Mouse (Mus musculus) ovary, adult 18-20 months (tissue): ENCODE data around the gene Rbbp4.

Source experiments
- DNase-seq: peaks from one replicate; pipeline ENCODE4 v3.0.0; 2022; ENCODE audit warnings: low spot score, mixed read lengths

Gene Rbbp4

DNA sequence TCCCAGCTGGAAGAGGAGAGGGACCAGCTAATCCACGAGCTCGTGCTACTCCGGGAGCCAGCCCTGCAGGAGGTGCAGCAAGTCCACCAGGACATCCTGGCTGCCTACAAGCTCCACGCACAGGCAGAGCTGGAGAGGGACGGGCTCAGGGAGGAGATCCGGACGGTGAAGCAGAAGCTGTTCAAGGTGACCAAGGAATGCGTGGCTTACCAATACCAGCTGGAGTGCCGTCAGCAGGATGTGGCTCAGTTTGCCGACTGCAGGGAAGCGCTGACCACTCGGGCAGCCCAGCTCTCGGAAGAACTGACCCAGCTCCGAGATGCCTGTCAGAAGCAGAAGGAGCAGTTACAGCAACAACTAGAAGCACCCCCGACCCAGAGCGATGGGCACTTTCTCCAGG is 41.5 kb downstream of the Rbbp4 start:
- DNase-seq, result no peak

DNA sequence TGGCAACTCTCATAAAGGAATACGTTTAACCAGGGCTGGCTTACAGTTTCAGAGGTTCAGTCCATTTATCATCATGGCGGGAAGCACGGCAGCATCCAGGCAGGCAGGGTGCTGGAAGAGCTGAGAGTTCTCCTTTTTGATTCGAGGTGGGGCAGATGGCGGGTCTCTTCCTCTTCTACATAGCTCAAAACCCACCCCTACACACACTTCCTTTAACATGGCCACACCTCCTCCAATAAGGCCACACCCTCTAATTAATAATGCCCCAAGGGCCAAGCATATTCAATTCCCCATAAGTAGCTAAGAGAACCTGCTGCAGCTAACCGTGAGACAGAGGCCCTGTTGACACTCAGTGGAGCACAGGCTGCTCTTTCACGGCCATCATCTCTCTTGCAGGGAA is 42.3 kb downstream of the Rbbp4 start:
- DNase-seq, result no peak

DNA sequence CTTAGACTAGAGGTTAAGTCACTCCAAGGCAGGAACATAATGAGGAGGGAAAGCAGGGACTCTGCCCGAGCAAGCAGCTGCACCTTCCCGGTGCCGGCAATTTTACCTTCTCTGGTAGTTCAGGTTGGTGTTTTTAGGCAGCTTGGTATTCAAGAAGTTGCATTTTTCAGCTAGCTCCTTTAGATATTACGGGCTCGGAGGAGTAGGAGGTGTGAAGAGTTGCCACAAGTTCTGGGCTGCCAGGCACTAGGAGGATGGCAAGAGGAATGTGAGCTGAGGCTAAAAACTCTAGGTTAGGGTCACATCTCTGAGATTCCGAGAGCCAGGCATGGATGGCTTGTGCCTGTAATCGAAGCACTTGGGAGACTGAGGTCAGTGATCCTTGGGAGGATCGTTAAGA is 45.5 kb downstream of the Rbbp4 start:
- DNase-seq, result no peak

DNA sequence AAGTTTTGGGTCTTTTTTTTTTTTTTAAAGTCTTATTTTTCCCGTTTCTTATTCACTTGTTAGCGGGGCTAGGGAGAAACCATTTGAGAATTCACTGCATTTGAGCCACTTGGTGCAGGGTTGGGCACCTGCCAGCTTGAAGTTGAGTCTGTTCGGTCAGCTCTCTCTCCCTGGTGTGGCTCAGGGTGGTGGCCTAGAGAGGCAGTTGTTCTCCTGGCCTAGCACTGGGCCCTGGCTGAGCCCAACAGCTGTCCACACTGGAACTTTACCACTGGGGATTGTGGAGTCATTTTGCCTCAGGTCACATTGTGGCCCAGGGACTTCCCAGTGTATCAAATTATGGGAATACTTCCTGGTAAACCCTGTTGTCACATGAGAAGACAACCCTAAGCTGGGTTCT is 47.1 kb downstream of the Rbbp4 start:
- no peak for DNase-seq

DNA sequence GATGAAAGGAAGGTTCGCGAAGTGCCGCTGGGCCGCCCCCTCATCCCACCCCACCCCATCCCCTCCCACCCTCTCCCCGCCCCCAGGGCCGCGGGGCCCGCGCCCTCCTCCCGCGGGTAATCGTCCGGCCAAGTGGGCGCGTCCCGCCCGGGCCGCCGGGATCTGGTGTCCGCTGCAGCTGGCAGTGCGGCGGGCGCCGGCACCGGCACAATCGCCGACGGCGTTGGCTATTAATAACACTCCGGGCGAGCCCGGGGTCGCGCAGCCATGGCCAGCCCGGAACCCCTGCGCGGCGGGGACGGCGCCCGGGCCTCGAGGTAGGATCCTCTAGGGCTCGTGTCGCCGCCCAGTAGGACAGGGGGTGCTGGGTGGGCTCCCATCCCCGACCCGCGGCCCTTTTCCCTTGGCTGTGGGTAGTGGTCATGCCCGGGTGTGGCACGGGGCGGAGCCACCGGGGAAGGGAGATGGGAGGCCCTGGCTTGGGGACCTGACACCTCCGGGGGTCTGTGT is 47.6 kb downstream of the Rbbp4 start, which contains the start of gene Sync:
Sync (plus strand) TSS at position 146 of the 510 bp plus-strand sequence.
- DNase-seq, result no peak

DNA sequence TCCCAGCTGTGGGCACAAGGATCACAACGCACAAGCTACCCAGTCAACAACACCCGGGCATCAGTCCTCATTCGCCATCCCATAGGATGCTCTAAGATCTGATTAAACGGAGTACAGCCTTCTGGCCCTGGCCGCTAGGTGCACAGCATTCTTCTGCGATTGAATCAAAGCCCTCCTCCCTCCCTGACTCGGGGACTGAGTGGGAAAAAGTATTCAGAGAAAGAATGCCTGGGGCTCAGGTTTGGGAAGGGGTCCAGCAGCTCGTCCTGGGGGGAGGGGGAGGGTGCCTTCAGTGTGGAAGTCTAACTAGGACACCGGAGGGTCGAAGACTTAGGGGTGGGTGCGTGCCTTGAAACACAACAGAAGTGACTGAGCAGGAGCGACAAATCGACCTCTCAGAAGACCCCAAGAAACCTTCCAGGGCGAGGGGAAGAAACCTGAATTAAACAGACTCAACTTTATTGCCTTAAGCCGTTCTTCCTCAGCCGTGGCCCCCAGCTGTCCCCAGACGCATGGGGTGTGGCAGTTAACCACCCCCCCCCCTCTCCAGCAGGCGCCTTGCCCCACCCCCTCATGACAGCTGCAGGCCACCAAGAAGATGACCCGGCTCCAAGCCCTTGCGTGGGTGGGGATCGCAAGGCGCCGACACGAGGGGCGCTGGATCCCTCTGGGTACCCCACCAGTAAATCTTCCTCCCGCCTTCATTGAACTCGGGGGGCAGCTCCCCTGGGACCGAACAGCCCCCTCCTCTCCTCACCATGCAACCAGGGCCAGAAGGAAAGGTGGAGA is 48.3 kb downstream of the Rbbp4 start:
- no peak for DNase-seq

DNA sequence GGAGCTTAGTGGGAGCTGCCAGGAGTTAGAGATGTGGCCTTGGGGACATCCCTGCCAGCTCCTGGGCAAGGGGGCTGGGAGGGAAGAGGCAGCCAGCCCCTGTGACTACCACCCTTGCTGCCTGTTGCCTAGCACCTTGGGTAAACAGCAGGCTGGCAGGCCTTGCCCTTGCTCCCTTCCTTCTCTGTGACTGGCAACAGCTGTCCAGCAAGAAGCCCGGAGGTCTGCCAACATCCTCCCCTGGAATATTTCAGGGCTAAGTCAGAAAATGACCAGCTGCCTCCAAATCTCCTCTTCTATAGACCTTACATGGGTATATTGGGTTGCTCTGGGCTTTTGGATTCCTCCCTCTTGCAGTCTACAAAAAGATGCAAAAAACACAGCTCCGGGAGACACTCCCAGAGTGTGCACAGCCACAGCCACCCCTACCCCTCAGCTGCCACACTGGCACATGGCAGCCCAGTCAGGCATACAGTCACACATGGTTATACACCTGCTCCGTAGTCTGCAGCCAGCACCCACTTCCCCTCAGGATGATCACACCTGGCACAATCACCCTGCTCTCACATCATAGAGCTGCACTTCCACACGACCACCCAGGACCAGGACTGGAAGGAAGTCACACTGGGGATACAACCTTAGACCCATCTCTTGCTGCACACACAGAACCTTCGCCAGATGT is 49.0 kb downstream of the Rbbp4 start:
- no peak for DNase-seq

DNA sequence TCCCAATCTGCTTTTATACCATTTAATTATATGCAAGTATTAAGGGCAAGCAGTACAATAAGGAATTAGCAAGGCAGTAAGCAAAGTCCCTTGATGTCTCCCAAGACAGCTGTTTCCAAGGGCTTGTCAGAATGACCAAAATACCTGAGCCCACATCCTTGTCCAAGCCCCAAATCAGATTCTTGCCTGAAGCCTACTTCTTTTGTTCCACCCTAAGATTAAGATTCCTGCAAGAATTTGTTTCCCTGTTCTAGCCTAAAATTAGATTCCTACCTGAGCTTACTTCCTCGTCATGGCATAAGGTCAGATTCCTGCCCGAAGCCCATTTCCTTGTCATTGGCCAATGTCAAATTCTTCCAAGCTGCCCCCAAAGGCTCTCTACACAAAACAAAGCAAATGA is 50.5 kb downstream of the Rbbp4 start:
- DNase-seq, result no peak

DNA sequence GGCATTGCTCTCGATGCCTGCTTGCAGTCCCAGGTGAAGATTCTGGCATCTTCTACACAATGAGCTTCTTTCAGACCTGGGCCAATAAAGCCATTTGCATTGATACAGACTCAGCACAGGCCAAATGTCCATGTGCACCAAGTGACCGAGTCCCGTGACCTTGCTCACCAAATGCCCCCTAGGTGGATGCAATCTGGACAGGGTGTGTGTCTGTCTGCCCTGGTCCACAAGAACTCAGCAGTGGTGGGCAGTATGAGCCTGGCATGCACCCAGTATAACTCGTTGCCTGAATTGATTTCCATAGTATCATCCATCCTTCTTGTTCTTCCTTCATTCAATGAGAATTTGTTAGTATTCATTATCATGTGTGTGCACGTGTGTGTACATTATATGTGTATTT is 51.9 kb downstream of the Rbbp4 start:
- no peak for DNase-seq

DNA sequence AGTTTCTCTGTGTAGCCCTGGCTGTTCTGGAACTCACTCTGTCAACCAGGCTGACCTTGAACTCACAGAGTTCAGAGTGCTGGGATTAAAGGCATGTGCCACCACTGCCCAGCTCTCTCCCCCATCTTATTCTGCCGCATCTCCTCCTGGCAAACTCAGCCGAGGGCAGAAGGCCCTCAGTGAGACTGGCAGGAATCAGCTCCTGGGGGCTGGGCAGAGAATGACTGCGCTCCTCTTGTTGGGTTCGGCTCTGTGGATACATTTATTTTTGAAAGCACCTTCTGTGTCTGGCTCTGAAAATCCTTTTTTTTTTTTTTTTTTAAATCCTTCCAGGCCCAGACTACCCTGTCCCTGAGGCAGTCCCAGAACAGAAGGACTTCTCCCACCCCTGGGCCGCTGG is 52.4 kb downstream of the Rbbp4 start:
- no peak for DNase-seq

DNA sequence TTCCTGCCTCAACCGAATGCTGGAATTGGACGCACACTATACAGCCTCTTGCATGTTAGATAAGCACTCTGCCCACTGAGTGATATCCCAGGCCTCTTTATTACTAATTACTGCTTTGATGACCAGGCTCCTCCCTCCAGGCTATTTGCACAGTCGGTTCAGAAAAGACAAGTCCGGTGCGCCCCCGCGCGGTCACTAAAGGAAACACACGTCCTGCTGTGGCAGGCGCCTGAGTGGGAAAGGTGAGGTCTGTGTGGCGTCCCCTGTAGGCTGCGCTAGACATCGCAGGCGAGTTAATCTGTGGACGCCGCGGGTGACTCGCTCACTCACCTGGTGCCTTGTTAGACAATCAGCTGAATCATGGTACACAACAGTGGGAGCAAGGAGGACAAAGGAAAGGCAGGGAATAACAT is 58.7 kb downstream of the Rbbp4 start:
- peak; percentile 85 for DNase-seq

DNA sequence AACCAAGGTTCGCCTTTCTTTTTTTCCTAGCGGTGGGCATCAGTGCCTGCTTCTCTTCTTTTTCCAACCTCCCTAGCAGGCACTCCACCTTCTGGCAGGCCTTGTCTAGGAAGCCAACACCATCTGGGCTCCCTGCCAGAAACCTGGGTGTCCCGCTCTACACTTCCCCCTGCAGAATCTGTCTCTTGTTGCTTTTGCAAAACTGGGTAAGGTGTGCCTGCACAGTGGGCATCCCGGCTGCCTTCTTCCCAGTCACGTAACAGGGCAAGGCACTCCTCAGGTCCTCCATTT is 62.5 kb downstream of the Rbbp4 start:
- DNase-seq, result peak; percentile 43

DNA sequence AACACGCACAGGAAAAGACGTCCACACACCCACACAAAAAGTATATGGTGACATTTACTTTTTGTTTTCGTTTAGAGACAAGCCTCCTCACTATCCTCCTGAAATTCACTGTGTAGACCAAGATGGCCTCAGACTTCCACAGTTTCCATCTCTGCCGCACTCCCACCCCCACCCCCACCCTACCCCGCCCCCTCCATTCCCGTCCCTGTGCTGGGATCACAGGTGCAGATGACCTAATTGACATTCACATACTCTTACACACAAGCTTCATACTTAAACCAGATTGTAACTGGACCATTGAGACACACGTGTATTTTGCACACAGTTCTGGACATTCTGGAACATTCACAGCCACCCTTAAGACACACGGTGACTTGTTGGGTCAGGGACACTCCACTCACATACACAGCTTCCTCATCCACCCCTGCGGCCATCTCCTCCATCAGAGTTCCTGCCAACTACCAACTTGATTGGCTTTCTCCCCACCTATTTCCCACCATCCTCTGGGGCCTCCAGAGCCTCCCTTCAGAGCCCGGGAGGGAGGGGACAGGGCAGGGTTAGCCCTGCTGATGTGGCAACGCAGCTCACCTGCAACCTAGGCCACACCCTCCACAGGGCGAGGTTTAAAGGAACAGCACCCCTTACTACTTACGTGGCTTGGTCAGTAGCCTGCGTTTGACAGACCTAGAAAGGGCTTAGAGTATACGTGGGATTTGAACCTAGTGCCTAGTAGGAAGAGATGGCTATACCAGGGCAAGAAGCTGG is 63.0 kb downstream of the Rbbp4 start:
- peak; percentile 50 for DNase-seq

DNA sequence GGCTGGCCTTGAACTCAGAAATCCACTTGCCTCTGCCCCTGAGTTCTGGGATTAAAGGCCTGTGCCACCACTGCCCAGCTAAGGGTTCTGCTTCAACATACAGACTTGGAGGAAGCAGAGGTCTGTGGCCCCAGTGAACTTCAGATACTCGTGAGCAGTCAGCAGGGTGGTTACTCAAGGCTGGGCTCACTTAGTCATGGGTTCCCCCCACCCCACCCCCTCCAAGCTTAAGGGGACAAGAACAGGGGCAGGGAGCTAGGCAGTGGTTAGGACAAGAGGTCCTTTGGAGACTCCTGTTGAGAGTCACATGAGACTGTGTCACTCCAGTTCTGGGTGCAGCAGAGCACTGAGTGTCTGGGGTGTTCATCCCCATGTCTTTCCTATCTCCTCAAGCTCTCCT is 66.5 kb downstream of the Rbbp4 start:
- no peak for DNase-seq

DNA sequence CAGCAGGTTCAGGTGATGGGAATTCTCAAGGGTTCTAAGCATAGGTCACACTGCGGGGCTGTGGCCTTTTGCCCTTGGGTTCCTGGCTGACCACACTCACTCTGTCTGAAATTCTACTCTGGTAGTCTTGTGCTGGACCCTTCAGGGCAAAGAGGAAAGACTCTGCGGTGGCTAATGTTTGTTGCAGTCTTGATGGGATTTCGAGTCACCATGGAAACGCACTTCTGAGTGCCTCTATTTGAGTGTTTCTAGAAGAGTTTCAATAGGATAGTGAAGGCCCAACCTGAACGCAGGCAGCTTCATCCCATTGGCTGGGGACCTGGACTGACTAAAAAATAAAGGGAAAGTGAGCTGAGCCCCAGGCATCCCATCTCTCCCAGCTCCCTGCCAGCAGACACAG is 68.3 kb downstream of the Rbbp4 start:
- no peak for DNase-seq

DNA sequence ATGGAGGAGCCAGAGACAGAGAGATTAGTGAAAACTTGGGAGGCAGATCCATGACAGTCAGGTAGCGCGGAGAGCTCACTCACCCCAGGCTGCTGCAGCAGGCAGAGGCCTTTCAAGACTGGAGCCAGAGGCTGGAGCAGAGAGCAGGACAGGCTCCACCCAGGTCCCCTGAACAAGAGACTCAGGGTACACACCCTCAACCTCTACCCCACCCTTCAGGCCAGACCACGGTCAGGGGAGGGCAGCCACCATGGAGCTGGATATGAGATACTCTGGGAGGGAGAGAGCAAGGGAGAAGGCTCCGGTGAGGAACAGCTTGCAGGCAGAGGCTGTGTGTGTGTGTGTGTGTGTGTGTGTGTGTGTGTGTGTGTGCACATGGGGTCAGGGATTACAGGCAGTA is 69.0 kb downstream of the Rbbp4 start:
- DNase-seq, result no peak

DNA sequence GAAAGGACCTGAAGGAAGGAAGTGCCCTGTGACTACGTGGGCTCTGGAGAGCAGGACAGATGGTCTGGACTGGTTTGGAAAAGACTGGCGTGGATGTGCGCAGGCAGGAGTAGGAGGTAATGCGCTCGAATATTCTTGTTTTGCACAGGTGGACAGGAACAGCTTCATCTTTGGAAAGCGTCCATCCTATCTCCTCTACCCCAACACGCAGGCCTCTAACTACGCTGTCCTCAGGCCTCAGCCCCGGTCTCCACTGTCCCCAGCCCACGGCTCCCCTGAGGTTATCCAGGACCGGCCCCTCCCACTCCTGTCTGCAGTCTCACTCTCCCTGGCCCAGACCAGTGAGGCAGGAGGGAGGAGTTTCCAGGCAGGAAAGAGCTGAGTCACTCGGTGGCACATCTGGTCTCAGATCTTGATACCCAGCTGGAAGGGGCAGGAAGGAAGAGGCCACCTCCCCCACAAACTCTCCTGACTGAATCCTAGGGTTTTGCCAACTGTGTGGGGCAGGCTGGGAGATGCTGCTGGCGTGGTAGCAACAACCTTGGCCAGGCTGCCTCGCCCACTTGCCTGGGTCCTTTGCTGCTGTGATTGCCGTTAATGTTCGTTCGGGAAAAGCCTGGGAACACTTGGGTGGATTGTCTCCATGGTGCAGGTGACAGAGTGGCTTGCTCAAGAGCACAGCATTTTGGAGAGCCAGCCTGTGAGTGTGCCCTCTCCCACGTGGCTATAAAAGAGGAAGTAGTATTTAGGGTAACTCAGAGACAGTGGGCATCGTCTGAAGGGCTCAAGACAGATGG is 71.7 kb downstream of the Rbbp4 start:
- DNase-seq, result peak; percentile 72

DNA sequence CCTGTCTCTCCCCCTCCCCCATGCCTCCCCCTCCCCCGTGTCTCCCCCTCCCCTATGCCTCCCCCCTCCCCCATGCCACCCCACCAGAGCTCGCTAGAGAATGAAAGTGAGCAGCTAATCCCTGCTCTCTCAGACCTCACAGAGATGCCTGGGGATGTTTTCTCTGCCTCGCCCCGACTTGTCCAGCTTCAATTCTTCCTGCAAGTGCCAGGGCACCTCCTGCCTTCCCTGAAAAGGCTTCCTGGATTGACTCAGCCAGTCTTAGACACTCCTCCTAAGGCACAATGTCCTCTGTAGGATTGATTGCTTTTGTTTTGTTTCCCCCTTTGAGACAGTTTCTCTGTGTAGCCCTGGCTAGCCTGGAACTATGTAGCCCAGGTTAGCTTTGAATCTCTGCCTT is 74.0 kb downstream of the Rbbp4 start, which contains the start of gene C77080:
C77080 (minus strand) TSS at position 209 of the 400 bp plus-strand sequence.
- no peak for DNase-seq

DNA sequence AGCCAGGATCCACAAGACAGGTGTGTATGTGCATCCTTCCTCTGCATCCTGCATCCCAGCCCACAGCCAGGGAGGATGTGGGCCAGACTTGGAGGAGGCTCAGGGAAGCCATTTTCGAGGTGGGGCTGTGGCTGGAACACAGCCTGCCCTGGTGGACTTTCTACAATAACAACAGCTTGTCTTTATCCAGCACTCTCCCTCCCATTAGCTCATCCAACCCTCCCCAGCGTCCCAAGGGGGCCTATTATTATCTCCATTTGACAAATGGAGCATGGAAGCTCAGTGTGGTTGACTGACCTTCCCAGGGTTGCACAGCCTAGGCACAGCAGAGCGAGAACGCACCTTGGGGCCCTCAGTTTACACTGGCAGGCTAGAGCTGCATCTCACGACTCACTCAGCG is 74.5 kb downstream of the Rbbp4 start:
- DNase-seq, result no peak

DNA sequence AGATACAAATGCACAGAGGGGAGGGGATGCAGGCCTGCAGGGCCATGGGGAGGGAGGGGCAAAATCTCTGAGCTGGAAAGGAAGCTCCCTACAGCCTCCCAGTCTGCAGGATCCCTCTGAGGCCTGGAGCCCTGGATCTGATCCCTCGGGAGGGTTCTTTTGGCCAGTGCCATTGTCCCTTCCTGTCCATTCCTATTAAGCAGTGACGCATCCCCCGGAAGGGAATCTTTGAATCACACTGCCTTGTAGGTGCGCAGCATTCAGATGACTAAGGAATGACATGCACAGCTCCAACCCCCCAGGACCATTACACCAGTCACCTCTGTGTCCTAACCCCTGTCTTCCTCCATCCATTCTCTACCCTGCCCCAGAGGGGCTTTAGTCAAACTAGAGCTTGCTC is 76.1 kb downstream of the Rbbp4 start:
- no peak for DNase-seq
